Mouse (Mus musculus) gastrocnemius, postnatal 10 days (tissue): ENCODE data around the gene Dnah11. TPM values are rescaled to one million over a fixed set of nuclear protein-coding genes. Genes with fewer than 3 reads are reported as not detected.

Source experiments
- DNase-seq: peaks from one replicate; pipeline ENCODE4 v3.0.0; 2021; ENCODE audit warnings: mixed read lengths
- long read RNA-seq, 2 experiments: library from polyadenylated mRNA; stranded (forward); transcript quantifications; one replicate each; pipeline ENCODE4 v2.0.0; 2021
- total RNA-seq, 2 experiments: library from RNA; stranded (reverse); gene quantifications; 2 replicates each; pipeline ENCODE4 v1.2.3; 2021

The Dnah11 gene
- total RNA-seq: under 1 TPM; 0.05 to 0.07 TPM
- long read RNA-seq, experiment 1: 0 reads
- long read RNA-seq, experiment 2: 0 reads

DNA sequence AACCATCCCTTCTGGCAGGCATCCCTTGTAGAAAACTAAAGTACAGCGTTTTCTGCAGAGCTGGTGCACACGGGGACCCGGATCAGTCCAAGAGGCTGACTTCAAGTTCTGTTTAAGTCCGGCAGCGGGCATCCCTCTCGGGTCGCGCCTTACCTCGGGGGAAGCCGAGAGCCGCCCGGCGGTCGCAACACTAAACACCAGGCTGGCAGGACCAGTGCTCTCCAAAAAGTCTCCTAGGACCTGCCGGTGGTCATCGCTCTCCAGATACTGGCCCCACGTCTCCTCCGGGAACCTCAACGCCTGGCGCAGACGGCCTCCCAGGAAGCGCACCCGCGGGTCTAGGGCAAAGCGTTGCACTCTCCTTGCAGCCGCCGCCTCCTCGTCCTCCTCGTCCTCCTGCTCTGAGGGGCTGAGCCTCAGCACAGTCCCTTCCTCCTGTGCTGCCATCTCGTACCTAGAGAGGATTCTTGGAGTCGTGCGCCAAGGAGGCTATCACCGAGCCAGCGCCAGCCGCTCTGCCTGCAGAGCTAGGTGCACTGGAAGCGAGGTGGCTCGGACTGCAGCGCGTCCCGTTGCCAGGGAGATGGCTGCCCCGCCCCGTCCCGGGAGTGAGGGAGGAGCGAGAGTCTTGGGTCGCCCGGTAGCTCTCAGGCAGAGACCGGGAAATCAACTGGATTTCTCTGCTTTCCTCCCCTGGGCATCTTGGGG lies at the start of gene Dnah11:
Dnah11 (minus strand) TSS at position 658 of the 708 bp plus-strand sequence.
- DNase-seq: peak; percentile 63

- no peak for DNase-seq
Observed at GRCm38 (mm10) chr12:118221182-118221581, 22.3 kb upstream of the Dnah11 start.

- DNase-seq: no peak
Observed at GRCm38 (mm10) chr12:118220062-118220461, 21.2 kb upstream of the Dnah11 start.

DNA sequence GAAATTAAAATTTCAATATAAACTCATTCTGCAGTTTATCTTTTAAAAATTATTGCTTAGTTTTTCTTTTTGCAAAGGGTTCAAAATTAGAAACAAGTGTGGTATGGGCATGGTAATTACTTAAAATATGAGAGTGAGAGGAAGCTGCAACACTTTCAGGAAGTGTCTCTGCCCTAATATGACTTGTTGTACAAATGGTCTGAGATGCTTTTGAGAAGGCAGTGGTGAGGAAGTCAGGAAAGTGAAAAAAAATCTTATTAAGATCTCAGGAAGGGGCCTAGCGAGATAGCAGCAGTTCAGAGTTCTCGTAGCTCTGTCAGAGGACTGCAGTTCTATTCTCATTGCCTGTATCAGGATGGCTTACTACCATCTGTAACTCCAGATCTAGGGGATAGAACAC lies 13.3 kb upstream of the Dnah11 start:
- no peak for DNase-seq

GRCm38 (mm10) chr12:118196583-118196982 lies 2.3 kb downstream of the Dnah11 start:
- no peak for DNase-seq

- no peak for DNase-seq
Observed at GRCm38 (mm10) chr12:118189535-118189934, 9.3 kb downstream of the Dnah11 start.

- no peak for DNase-seq
Observed at GRCm38 (mm10) chr12:118187663-118188062, 11.2 kb downstream of the Dnah11 start.

GRCm38 (mm10) chr12:118186881-118187489 lies 11.9 kb downstream of the Dnah11 start:
- no peak for DNase-seq

- DNase-seq: no peak
Observed at GRCm38 (mm10) chr12:118186120-118186880, 12.5 kb downstream of the Dnah11 start.

DNA sequence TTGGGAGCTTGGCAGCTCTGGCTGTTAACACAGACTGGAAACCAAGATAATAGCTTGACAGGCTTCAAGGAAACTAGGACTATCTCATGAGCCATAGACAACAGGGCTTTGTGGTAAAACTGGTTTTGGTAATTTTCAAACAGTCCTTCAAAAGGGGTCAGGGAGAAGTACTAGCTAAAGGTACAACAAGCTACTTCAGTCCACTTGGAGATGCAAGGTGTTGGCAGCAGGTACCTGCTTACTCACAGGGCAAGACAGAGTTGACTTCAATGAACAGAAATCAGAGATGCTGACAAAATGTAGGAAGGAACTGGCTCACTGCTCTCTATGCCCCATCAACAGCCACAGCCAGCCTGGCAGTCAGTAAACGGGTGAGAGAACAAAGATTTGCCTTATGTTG lies 14.1 kb downstream of the Dnah11 start:
- no peak for DNase-seq

DNA sequence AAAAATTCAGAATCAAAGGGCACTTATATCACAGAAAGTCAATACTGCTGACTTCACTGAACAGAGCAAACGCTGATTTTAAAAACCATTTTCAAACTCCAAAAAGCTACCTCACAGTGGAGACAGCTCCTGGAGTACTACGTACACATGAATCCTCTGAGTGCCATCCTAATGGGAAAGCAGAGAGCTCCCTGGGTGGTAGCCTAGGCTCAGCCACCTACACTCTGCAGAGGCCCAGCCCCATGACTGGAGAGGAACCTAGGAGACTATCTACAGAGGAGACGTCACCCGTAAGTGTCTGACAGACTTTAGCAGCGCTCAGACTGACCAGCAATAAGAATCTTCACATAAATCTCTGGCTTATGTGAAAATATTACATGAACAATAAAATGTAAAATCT lies 21.1 kb downstream of the Dnah11 start:
- DNase-seq: no peak

GRCm38 (mm10) chr12:118164785-118165184 lies 34.1 kb downstream of the Dnah11 start:
- DNase-seq: no peak

DNA sequence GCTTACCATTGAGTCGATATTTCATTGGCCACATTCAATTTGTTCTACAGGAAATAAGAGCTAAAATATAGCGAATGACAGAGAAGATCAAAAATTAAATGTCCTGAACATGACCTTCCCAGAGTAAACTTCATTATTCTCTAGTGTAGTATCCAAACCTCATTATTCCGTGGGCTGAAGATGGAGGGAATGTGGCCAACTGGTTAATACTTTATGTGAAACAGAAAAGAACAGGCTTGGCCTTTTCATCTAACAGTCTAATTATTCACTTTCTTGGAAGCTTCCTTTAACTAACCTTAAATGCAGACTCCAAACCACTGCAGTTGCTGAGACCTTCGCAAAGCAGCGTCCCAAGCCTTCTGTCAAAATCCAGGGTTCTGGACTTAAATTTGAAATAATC lies 41.9 kb downstream of the Dnah11 start:
- DNase-seq: no peak

- DNase-seq: no peak
Observed at GRCm38 (mm10) chr12:118147521-118148033, 51.3 kb downstream of the Dnah11 start.

DNA sequence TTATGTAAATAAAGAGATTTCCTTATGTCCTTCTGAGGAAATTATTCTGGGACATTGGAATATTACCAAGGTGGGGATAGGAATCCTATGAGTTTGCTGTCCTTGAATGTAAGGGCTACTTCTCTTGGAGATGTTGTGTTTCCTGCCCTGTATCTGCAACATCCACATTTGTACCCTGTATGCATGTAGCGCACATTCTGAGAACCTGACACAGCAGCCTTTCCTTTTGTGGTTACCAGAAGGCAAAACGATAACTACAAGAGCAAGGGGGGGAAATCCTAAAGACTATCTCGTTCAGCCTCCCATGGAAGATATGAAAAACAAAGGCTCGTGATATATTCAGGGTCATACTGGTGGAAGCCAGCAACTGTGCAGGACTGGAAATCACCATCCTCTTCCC lies 70.7 kb downstream of the Dnah11 start:
- DNase-seq: no peak

- DNase-seq: no peak
Observed at GRCm38 (mm10) chr12:118119668-118120067, 79.2 kb downstream of the Dnah11 start.

DNA sequence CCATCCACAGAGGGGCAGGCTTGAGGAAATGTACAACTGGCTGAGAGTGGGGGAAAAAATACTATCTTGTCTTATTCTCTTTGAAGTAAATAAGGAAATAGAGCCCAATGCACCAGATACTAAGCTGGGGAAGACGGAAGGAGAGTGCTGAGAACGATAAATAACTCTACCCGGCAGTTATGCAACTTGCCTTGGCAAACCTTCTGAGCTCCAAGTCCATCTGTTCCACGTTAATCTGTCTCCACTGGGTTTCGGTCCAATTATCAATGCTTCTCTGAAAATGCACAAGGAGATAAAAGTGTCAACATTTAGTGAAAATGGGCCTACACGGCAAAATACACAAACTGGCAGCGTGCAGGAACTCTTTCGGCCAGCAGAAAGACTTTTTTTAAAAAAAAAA lies 86.2 kb downstream of the Dnah11 start:
- no peak for DNase-seq

- DNase-seq: no peak
Observed at GRCm38 (mm10) chr12:118111896-118112295, 86.9 kb downstream of the Dnah11 start.

DNA sequence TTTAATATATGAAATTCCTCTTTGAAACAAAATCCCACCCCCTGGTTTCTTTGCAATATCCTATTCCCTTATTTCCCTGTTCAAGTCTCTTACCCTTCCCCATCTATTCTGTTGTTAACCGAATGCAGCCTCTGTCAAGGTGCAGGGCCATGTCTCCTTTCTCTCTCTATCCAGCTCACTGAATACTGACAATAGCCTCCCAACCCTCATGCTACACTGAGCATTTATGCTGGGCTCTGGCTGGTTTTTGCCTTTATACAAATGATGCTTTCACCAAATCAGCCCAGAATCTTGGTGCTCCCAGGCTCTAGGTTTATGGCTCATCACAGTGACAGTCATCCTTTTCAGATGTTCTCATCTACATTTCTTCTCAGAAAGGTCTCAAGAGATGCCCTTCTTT lies 91.1 kb downstream of the Dnah11 start:
- DNase-seq: no peak

GRCm38 (mm10) chr12:118104520-118104919 lies 94.3 kb downstream of the Dnah11 start:
- no peak for DNase-seq

- no peak for DNase-seq
Observed at GRCm38 (mm10) chr12:118099694-118100093, 99.1 kb downstream of the Dnah11 start.

DNA sequence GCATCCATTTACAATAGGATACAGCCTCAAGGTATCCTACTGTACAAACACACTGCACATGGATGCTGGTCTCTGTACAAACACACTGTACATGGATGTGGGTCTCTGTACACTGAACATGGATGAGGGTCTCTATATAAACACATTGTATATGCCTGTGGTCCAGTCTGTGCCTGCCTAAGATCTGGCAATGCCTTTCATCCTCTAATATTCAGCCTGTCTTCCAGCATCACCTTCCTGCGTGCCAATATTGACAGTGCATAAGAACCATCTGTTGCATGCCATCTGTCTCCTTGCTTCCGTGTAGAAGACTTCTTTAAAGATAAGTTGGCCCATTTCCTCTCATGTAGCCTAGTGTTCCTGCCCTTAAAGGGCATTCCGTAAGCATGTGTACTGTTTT lies 100.6 kb downstream of the Dnah11 start:
- DNase-seq: no peak

DNA sequence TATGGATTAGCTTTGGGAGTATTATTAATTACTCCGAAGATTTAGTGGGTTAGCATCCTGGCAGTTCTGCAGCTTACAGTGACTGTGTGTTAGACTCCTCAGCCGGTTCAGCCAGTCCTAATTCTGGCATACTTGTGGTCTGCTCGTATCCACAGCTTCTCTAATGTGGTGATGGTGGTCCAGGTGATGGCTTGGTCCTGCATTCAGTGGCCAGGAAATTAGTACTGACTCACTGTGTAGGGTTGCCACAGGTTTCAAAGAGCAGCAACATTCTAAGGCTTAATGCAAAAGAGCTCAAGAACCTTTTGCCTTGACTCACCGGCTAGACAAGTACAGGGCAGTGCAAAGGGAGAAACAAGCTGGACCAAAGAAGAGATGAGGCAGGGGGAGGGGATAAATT lies 103.9 kb downstream of the Dnah11 start:
- DNase-seq: no peak
